Mouse (Mus musculus) intestine, embryonic 15.5 days (tissue): ENCODE data around the gene Cplane1. TPM values are rescaled to one million over a fixed set of nuclear protein-coding genes. Genes with fewer than 3 reads are reported as not detected.

Experiments
- ATAC-seq: fragments of 200-750 bp; cut with Nextera tagmentation; 2 replicates; pipeline ENCODE4 v1.8.0; 2017; ENCODE audit warnings: moderate TSS enrichment, moderate library complexity
- H3K27ac ChIP-seq: fragments of 300-500 bp; sonication (generic); 2 replicates; pipeline ENCODE4 v1.5.1; 2015; ENCODE audit warnings: mild to moderate bottlenecking, inconsistent platforms
- H3K27me3 ChIP-seq: fragments of 300-500 bp; sonication (generic); replicated peaks from 2 replicates; pipeline ENCODE4 v1.6.1; 2015; ENCODE audit warnings: inconsistent platforms
- H3K36me3 ChIP-seq: fragments of 300-500 bp; sonication (generic); 2 replicates; pipeline ENCODE4 v1.6.1; 2015; ENCODE audit warnings: inconsistent platforms
- H3K4me1 ChIP-seq: fragments of 300-500 bp; sonication (generic); replicated peaks from 2 replicates; pipeline ENCODE4 v1.6.1; 2015; ENCODE audit warnings: inconsistent platforms
- H3K4me2 ChIP-seq: fragments of 300-500 bp; sonication (generic); replicated peaks from 2 replicates; pipeline ENCODE4 v1.6.1; 2015; ENCODE audit warnings: mild to moderate bottlenecking, inconsistent platforms
- H3K4me3 ChIP-seq: fragments of 300-500 bp; sonication (generic); replicated peaks from 2 replicates; pipeline ENCODE4 v1.5.1; 2015; ENCODE audit warnings: inconsistent platforms
- H3K9ac ChIP-seq: fragments of 300-500 bp; sonication (generic); 2 replicates; pipeline ENCODE4 v1.6.1; 2015; ENCODE audit warnings: inconsistent platforms
- H3K9me3 ChIP-seq: fragments of 300-500 bp; sonication (generic); 2 replicates; pipeline ENCODE4 v1.6.1; 2016; ENCODE audit warnings: inconsistent platforms
- WGBS: fragments of 180-500 bp; shearing (Covaris S2); methylation state at CpG from one replicate; pipeline ENCODE4 v1.1.7; 2015; 5-methylcytosine and 5-hydroxymethylcytosine counted together
- polyA plus RNA-seq: library from polyadenylated mRNA; unstranded; fragments of >200 nt; fragmentation: Nextera tagmentation; extraction: Ambion mirVana; gene quantifications from 2 replicates; pipeline ENCODE4 v1.2.1, GENCODE M21; 2015

Cplane1 gene
- polyA plus RNA-seq, 1 experiment from 2014 or later: 5.4 TPM

DNA sequence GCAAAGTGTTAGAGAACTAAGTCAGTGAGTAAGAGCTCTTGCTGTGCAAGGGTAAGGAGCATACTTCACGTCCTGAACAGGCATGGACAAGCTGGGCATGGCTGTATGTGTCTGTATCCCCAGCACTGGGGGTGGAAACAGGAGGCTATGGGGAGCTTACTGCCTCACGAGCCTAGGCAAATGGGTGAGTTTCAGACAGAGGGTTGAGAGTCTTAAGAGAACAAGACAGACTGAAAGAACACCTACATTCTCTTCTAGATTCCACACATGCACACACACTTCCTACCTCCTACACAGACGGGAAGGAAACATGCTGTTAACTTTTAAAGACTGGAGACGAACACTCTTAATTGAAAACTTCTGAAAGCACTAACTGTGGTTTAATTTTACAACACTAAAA lies 148.5 kb downstream of the Cplane1 start:
- peaks cover 12% of the 10 kb centered on the region for H3K36me3 ChIP-seq
- H3K4me2 ChIP-seq: no peak overlapping the region
- no peak overlapping the region for H3K27ac ChIP-seq
- no peaks in the 10 kb centered on the region for H3K27me3 ChIP-seq
- no peak for ATAC-seq
- H3K4me3 ChIP-seq: no peak overlapping the region
- H3K4me1 ChIP-seq: no peaks in the 10 kb centered on the region
- WGBS: 90% methylated on average over 4 of the region's 4 CpGs
- H3K9me3 ChIP-seq: no peaks in the 10 kb centered on the region
- H3K9ac ChIP-seq: no peak overlapping the region

GRCm38 (mm10) chr15:8319191-8319590 lies 150.3 kb downstream of the Cplane1 start:
- Histone ChIP-seq H3K9me3 (no peaks in the 10 kb centered on the region), H3K36me3 (peaks cover 12% of the 10 kb centered on the region), H3K9ac (no peak overlapping the region), H3K27ac (no peak overlapping the region), H3K4me1 (no peaks in the 10 kb centered on the region), H3K4me3 (no peak overlapping the region), H3K27me3 (no peaks in the 10 kb centered on the region), H3K4me2 (no peak overlapping the region)
- no peak for ATAC-seq
- 95% methylated on average over 5 of the region's 5 CpGs for WGBS

Other genes with a start within 250 kb of the Cplane1 start
- 42.5 and 44.3 TPM in 2 replicates for gene Wdr70, start 69.9 kb upstream of the Cplane1 start, polyA plus RNA-seq
- gene Nup155, start 59.8 kb upstream of the Cplane1 start, polyA plus RNA-seq: 13.2 and 15.4 TPM in 2 replicates